Mouse (Mus musculus) neural tube, postnatal 0 days (tissue): ENCODE data around the gene Prnp. TPM values are rescaled to one million over a fixed set of nuclear protein-coding genes. Genes with fewer than 3 reads are reported as not detected.

Experiments
- polyA plus RNA-seq: library from polyadenylated mRNA; unstranded; fragments of >200 nt; fragmentation: Nextera tagmentation; extraction: Ambion mirVana; gene quantifications from 2 replicates; pipeline ENCODE4 v1.2.1, GENCODE M21; 2015

The Prnp gene
- 226 and 234 TPM in 2 replicates for polyA plus RNA-seq

GRCm38 (mm10) chr2:131909683-131910572 is at the start of gene Prnp, which contains the start of gene Prn:
Gene Prnp (plus strand): TSS chr2:131909928.
Gene Prn (plus strand): TSS chr2:131909957.

DNA sequence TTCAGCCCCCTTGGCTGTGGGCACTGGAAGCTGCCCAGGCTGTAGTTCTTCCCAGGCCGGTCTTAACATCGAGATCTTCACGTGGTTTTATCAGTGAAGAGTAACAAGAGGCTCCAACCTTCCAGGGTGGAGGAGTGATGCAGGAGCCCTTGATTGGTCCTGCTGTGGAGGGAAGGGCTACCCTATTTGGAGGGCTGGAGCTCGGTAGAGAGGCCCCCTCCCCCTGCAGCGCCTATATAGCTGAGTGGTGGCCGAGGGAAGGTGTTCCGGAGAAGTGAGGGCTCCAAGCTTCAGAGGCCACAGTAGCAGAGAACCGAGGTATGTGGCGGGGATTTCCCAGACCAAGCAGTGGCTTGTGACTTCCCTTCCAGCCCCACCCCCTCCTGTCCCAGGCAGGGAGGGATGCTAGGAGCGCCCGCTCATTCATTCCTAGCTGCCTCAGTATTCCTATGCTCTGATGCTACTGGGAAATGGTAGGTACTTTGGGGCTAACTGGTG is 40.9 kb downstream of the Prnp start, which contains the start of gene Prnd:
Prnd (plus strand) TSS at position 264 of the 498 bp plus-strand sequence.

Other genes starting within 250 kb of the Prnp start
- gene Erv3, start 50.2 kb upstream of the Prnp start, polyA plus RNA-seq = not detected in 2 replicates
- gene Prn, start within 50 bp of the Prnp start, polyA plus RNA-seq = not detected in 2 replicates
- gene Prnd, start 40.9 kb downstream of the Prnp start, polyA plus RNA-seq = 4.3 and 5.2 TPM in 2 replicates
- gene Rassf2, start 120.3 kb downstream of the Prnp start, polyA plus RNA-seq = 15.9 and 17.8 TPM in 2 replicates
- 36.5 and 49.7 TPM in 2 replicates for gene Slc23a2, start 235.2 kb downstream of the Prnp start, polyA plus RNA-seq